Mouse (Mus musculus) liver, embryonic 11.5 days (tissue): ENCODE measurements around the gene Pop4. TPM values are rescaled to one million over a fixed set of nuclear protein-coding genes. Genes with fewer than 3 reads are reported as not detected.

ENCODE experiments used
- ATAC-seq: fragments of 200-750 bp; cut with Nextera tagmentation; replicated peaks from 2 replicates; pipeline ENCODE4 v1.8.0; 2017; ENCODE audit warnings: moderate number of reproducible peaks, mild to moderate bottlenecking, moderate TSS enrichment, moderate library complexity; ENCODE audit not compliant: low FRiP score
- DNase-seq: peaks from one replicate; pipeline ENCODE4 v3.0.0-alpha.2; 2017; ENCODE audit warnings: low spot score
- H3K27ac ChIP-seq: fragments of 300-500 bp; sonication (generic); 2 replicates; pipeline ENCODE4 v1.5.1; 2014; ENCODE audit warnings: mild to moderate bottlenecking, low read depth, low read length, control low read depth
- H3K27me3 ChIP-seq: fragments of 300-500 bp; sonication (generic); replicated peaks from 2 replicates; pipeline ENCODE4 v1.6.1; 2014; ENCODE audit warnings: low read length, mixed read lengths; ENCODE audit not compliant: control insufficient read depth, insufficient read depth
- H3K36me3 ChIP-seq: fragments of 300-500 bp; sonication (generic); 2 replicates; pipeline ENCODE4 v1.6.1; 2014; ENCODE audit warnings: mild to moderate bottlenecking, low read length, moderate library complexity, mixed read lengths; ENCODE audit not compliant: control insufficient read depth, insufficient read depth
- H3K4me1 ChIP-seq: fragments of 300-500 bp; sonication (generic); replicated peaks from 2 replicates; pipeline ENCODE4 v1.6.1; 2014; ENCODE audit warnings: low read length, mixed read lengths; ENCODE audit not compliant: control insufficient read depth, insufficient read depth
- H3K4me2 ChIP-seq: fragments of 300-500 bp; sonication (generic); 2 replicates; pipeline ENCODE4 v1.6.1; 2014; ENCODE audit warnings: mild to moderate bottlenecking, control low read depth, moderate library complexity
- H3K4me3 ChIP-seq: fragments of 300-500 bp; sonication (generic); 2 replicates; pipeline ENCODE4 v1.5.1; 2014; ENCODE audit warnings: low read depth, low read length, control low read depth
- H3K9ac ChIP-seq: fragments of 300-500 bp; sonication (generic); 2 replicates; pipeline ENCODE4 v1.6.1; 2014; ENCODE audit warnings: low read depth, low read length, control low read depth
- H3K9me3 ChIP-seq: fragments of 300-500 bp; sonication (generic); 2 replicates; pipeline ENCODE4 v1.6.1; 2016; ENCODE audit warnings: low read length, inconsistent platforms, mixed read lengths; ENCODE audit not compliant: control insufficient read depth
- WGBS: fragments of 180-500 bp; shearing (Covaris S2); extraction: QIAGEN DNeasy Blood & Tissue Kit; methylation state at CpG from one replicate; pipeline ENCODE4 v1.1.7; 2014; 5-methylcytosine and 5-hydroxymethylcytosine counted together
- polyA plus RNA-seq: library from polyadenylated mRNA; unstranded; fragments of >200 nt; fragmentation: Nextera tagmentation; extraction: Ambion mirVana; gene quantifications from 2 replicates; pipeline ENCODE4 v1.2.1, GENCODE M21; 2014

Gene Pop4
- polyA plus RNA-seq, 1 experiment from 2014 or later = 43.6 TPM

- Histone ChIP-seq H3K4me3 (no peak overlapping the region), H3K4me2 (no peak overlapping the region), H3K27ac (no peak overlapping the region), H3K9ac (no peak overlapping the region), H3K9me3 (no peaks in the 10 kb centered on the region), H3K36me3 (peaks cover 14% of the 10 kb centered on the region; the same call in 1 of the 2 replicates), H3K4me1 (no peaks in the 10 kb centered on the region), H3K27me3 (no peaks in the 10 kb centered on the region)
- WGBS = 83% methylated on average over 2 of the region's 2 CpGs
- DNase-seq = no peak
- ATAC-seq = no peak
These were observed 11.6 kb downstream of the Pop4 start for GRCm38 (mm10) chr7:38259631-38260030.

- H3K9ac ChIP-seq = no peak overlapping the region
- no peak overlapping the region for H3K4me3 ChIP-seq
- no peaks in the 10 kb centered on the region for H3K36me3 ChIP-seq
- no peak overlapping the region for H3K4me2 ChIP-seq
- ATAC-seq (no peak), DNase-seq (no peak)
- H3K27ac ChIP-seq = no peak overlapping the region
- H3K9me3 ChIP-seq = no peaks in the 10 kb centered on the region
- no peaks in the 10 kb centered on the region for H3K27me3 ChIP-seq
- no peaks in the 10 kb centered on the region for H3K4me1 ChIP-seq
These were observed 17.8 kb downstream of the Pop4 start for GRCm38 (mm10) chr7:38253441-38253840.

- H3K27me3 ChIP-seq = no peaks in the 10 kb centered on the region
- H3K36me3 ChIP-seq = no peaks in the 10 kb centered on the region
- no peak for DNase-seq
- 52% methylated on average over 5 of the region's 5 CpGs for WGBS
- H3K9ac ChIP-seq = no peak overlapping the region
- H3K9me3 ChIP-seq = no peaks in the 10 kb centered on the region
- H3K4me3 ChIP-seq = no peak overlapping the region
- H3K27ac ChIP-seq = no peak overlapping the region
- no peak for ATAC-seq
- no peaks in the 10 kb centered on the region for H3K4me1 ChIP-seq
- no peak overlapping the region for H3K4me2 ChIP-seq
These were observed 19.6 kb downstream of the Pop4 start for GRCm38 (mm10) chr7:38251494-38252216.

GRCm38 (mm10) chr7:38242417-38242816 lies 28.8 kb downstream of the Pop4 start:
- no peak overlapping the region for H3K27ac ChIP-seq
- no peak overlapping the region for H3K4me3 ChIP-seq
- 76% methylated on average over 4 of the region's 4 CpGs for WGBS
- no peak for DNase-seq
- no peaks in the 10 kb centered on the region for H3K27me3 ChIP-seq
- ATAC-seq = no peak
- H3K4me2 ChIP-seq = no peak overlapping the region
- H3K9me3 ChIP-seq = no peaks in the 10 kb centered on the region
- H3K9ac ChIP-seq = no peak overlapping the region
- H3K36me3 ChIP-seq = no peaks in the 10 kb centered on the region
- no peaks in the 10 kb centered on the region for H3K4me1 ChIP-seq

GRCm38 (mm10) chr7:38237140-38237539 lies 34.1 kb downstream of the Pop4 start:
- H3K36me3 ChIP-seq = no peaks in the 10 kb centered on the region
- no peak overlapping the region for H3K4me3 ChIP-seq
- no peak for ATAC-seq

GRCm38 (mm10) chr7:38236400-38237105 lies 34.7 kb downstream of the Pop4 start:
- no peaks in the 10 kb centered on the region for H3K4me1 ChIP-seq
- no peak overlapping the region for H3K27ac ChIP-seq
- no peaks in the 10 kb centered on the region for H3K36me3 ChIP-seq
- no peak overlapping the region for H3K4me3 ChIP-seq
- H3K9ac ChIP-seq = no peak overlapping the region
- H3K4me2 ChIP-seq = no peak overlapping the region
- WGBS = 43% methylated on average over 11 of the region's 11 CpGs
- no peaks in the 10 kb centered on the region for H3K9me3 ChIP-seq
- DNase-seq (no peak), ATAC-seq (no peak)
- H3K27me3 ChIP-seq = no peaks in the 10 kb centered on the region; the same call in 1 of the 2 replicates

More at GRCm38 (mm10) chr7:38237140-38237539, 34.1 kb downstream of the Pop4 start:
- DNase-seq = no peak
- Histone ChIP-seq H3K9ac (no peak overlapping the region), H3K9me3 (no peaks in the 10 kb centered on the region), H3K27ac (no peak overlapping the region), H3K4me2 (no peak overlapping the region), H3K4me1 (no peaks in the 10 kb centered on the region), H3K27me3 (no peaks in the 10 kb centered on the region; the same call in 1 of the 2 replicates)

GRCm38 (mm10) chr7:38230285-38230684 lies 40.9 kb downstream of the Pop4 start:
- no peak for DNase-seq
- Histone ChIP-seq H3K9me3 (no peaks in the 10 kb centered on the region), H3K9ac (no peak overlapping the region), H3K27ac (no peak overlapping the region), H3K4me1 (no peaks in the 10 kb centered on the region; the same call in none of the 2 replicates), H3K4me3 (no peak overlapping the region), H3K4me2 (no peak overlapping the region), H3K27me3 (peaks cover 9% of the 10 kb centered on the region; the same call in 1 of the 2 replicates), H3K36me3 (no peaks in the 10 kb centered on the region)
- WGBS = 23% methylated on average over 8 of the region's 8 CpGs
- no peak for ATAC-seq

- peak overlapping the region; percentile 69 for H3K4me3 ChIP-seq
- no peak overlapping the region for H3K27ac ChIP-seq
- no peaks in the 10 kb centered on the region for H3K36me3 ChIP-seq
- DNase-seq (no peak), ATAC-seq (no peak)
- peak overlapping the region; percentile 96 for H3K4me2 ChIP-seq
- no peaks in the 10 kb centered on the region for H3K9me3 ChIP-seq
- H3K9ac ChIP-seq = peak overlapping the region; percentile 69
- peaks cover 9% of the 10 kb centered on the region; the same call in 1 of the 2 replicates for H3K27me3 ChIP-seq
- 27% methylated on average over 8 of the region's 8 CpGs for WGBS
- H3K4me1 ChIP-seq = no peaks in the 10 kb centered on the region; the same call in none of the 2 replicates
These were observed 42.9 kb downstream of the Pop4 start for GRCm38 (mm10) chr7:38228329-38228728.
